Mouse (Mus musculus) brain, embryonic 14.5 days (tissue): ENCODE measurements at regions not wholly inside any gene's neighbourhood (a gene's known extent, or its start where the extent isn't known, plus 50 kb on each side); places are given as distances from the start of the nearest gene placed in this dataset.

Experiments used
- DNase-seq: peaks from one replicate; pipeline ENCODE4 v3.0.0-alpha.2; 2011; ENCODE audit warnings: low read depth
- CTCF ChIP-seq: fragments of 200-500 bp; IDR thresholded peaks from 2 replicates; pipeline ENCODE4 v1.5.1; 2012; ENCODE audit warnings: inconsistent platforms, mild to moderate bottlenecking, moderate library complexity, borderline replicate concordance; ENCODE audit not compliant: insufficient read depth, insufficient read length; ENCODE audit errors: extremely low read depth
- POLR2A ChIP-seq: fragments of 200-500 bp; IDR thresholded peaks from 2 replicates; pipeline ENCODE4 v1.6.1; 2012; ENCODE audit warnings: mild to moderate bottlenecking, inconsistent platforms, borderline replicate concordance; ENCODE audit not compliant: poor library complexity, insufficient read depth, insufficient read length, severe bottlenecking; ENCODE audit errors: extremely low read depth

GRCm38 (mm10) chr3:147098611-147099010 is 246.4 kb downstream of the Ttll7 start:
- DNase-seq: no peak
- TF ChIP-seq CTCF: no peak
- TF ChIP-seq POLR2A: no peak

- TF ChIP-seq CTCF (no peak), POLR2A (no peak)
- no peak for DNase-seq
These were observed 247.1 kb downstream of the Ttll7 start for GRCm38 (mm10) chr3:147099143-147099713.

DNA sequence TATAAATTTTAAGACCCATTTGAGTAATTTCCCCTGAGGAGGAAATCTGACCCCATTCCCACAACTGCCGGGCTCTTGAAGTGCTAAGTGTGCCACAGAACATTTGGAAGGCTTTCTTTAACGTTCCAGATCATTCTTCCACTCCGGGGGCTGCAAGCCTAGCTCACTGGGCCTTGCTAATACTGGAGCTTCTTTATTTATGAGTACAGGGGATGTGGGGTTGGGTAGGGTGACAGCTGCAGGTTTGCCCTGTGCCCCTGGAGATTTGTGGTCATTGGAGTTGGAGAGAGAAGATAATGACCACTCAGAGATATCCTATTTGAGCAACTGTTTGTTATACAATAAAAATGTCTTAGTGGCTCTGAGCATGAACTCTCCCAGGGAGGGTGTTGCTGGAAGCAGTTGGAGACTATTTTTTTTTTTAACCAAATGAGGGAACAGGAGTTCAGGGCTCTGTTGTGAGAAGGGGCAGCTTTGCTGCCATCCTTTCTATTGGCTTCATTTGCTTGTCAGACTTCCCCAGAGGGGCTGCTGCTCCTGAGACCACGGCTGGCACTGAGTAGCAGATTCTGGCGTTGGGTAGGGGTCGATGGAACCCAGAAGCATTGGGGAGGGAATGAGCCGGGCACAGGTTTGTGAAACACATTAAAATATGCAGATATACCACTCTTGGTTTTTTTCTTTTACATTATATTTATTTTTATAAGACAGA is 249.0 kb downstream of the Ttll7 start:
- no peak for TF ChIP-seq POLR2A
- no peak for TF ChIP-seq CTCF
- no peak for DNase-seq

GRCm38 (mm10) chr3:147101765-147102113 is 249.6 kb downstream of the Ttll7 start:
- TF ChIP-seq POLR2A (no peak), CTCF (no peak)
- no peak for DNase-seq

DNA sequence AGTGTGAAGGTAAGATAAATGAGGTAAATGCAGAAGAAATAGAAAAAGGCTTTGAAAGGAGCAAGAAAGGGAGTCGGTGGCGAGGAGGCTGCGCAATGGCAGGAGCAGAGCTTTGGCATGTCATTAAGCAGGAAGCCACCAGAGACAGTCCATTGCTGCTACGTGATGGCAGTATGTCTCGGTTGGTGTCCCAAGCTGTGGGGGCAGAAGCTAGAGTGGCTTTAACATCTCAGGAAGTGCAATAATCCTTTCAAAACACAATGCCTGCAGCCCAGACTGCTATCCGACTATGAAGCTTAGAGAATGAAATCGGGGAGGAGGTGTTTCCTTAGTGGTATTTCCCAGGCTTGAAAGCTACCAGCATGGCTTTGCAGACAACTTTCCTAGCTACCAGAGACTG is 251.3 kb downstream of the Ttll7 start:
- DNase-seq: no peak
- 0 out of 2 replicates have a peak, but pooled peaks have one; percentile 5 for TF ChIP-seq CTCF
- no peak for TF ChIP-seq POLR2A

DNA sequence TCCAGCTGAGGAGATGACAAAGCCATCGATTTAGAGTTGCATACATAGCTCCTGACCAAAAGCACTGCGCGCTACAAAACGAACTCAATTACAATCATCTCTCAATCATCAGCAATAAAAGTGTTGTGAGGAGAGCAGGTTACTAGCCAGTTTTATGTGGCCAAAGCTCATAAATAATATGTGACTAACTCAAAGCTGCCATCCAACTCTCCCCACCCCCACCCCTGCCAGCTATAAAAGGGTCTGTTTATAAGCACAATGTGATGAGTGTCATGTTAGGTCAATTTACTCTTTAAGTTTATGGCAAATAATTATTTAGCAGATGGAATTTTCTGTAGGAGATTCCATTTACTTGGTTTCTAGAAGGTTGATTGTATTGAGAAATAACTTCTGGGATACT is 265.4 kb downstream of the Ttll7 start:
- no peak for TF ChIP-seq CTCF
- no peak for TF ChIP-seq POLR2A
- no peak for DNase-seq

DNA sequence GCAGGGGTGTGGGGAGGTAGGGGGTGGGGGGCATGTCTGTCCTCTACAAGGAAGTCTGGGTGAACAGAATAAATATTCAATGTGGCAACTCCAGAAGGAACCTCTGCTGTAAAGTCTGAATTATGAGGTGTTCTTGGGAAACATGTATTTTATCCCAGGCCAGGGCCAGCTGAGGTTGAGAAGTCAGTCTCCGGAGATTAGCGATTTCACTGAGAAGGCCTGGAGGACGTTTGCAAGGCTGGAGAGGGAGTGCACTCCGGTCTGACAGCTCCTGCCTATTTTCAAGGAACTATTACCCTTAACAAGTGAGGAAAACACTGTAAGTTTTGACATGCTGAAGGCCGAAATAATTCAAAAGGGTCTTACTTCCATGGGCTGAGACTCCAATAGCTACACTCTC is 265.9 kb downstream of the Ttll7 start:
- TF ChIP-seq CTCF: no peak
- TF ChIP-seq POLR2A: no peak
- no peak for DNase-seq

DNA sequence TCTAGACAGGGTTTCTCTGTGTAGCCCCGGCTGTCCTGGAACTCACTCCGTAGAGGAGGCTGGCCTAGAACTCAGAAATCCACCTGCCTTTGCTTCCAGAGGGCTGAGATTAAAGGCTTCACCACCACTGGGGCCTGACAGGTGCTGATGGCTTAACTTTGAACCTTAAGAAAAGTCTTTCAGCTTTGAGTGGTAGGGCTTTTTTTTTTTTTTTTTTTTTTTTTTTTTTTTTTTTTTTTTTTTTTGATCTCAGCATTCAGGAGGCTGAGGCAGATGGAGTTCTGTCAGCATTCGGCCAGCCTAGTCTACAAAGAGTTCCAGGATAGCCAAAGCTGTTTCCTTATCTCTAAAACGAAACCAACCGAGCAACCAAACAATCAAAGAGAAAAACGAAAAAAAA is 266.5 kb downstream of the Ttll7 start:
- TF ChIP-seq POLR2A (no peak), CTCF (no peak)

DNA sequence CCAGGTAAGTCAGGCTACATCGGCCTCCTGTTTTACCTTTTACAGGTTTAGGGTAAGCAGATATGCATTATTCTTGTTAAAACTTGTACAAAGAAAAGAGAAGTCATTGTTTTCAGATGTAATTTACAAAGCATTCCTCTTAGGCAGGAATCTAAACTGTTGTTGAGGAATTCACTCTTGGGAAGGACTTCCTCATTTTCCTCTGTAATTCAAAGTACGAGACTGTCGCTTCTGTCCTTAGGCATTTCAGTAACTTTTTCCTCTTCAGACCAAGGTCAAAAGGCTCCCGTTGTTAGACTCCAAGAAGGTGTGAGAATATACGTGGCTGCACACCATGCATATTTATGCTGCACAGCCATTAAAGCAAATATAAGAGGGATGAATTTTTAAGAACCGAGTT is 269.7 kb downstream of the Ttll7 start:
- DNase-seq: no peak
- no peak for TF ChIP-seq CTCF

More for the DNA sequence above, 266.5 kb downstream of the Ttll7 start:
- no peak for DNase-seq

DNA sequence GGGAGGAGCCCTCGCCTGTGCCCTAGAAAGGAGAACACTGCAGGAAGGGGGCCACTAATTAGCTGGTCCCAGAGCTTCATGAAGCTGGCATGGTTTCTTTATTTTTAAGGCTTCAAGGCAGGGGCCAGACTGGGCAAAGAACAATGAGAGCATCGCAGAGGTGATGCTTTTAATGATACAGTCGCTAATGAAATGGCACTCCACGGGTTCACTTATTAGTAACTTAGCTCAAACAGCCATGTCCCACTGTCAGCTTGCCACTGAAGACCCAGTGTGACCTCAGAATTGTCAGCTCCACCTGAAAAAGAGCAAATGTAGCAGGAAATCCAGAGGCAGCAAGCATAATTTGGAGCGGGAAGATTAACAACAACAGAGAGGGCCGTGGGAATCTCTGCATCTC is 275.6 kb downstream of the Ttll7 start:
- DNase-seq: peak; percentile 69
- no peak for TF ChIP-seq POLR2A
- TF ChIP-seq CTCF: no peak

DNA sequence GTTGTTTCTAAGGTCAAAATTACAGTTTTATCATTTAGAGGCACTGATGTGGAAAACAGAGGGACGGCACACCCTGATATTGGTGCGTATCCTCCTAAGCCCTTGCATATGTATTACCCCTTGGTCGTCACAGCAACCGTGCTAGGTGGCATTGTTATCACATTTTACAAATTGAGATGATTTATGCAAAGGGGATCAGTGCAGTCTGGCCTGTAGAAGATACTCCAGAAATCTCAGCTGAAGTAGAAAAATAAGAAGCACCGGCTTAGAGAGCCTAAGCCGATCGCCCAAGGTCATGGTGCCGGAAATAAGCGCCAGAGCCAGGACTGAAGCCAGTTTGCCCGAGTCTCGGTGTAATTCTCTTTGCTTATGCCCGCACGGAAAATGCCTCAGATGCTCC is 280.7 kb downstream of the Ttll7 start:
- DNase-seq: peak; percentile 70
- TF ChIP-seq CTCF (no peak), POLR2A (no peak)

- no peak for TF ChIP-seq CTCF
- no peak for TF ChIP-seq POLR2A
- no peak for DNase-seq
These were observed 281.2 kb downstream of the Ttll7 start for GRCm38 (mm10) chr3:147133408-147133807.
